Mouse (Mus musculus) thymus, adult 2 months (tissue): ENCODE measurements around the gene Limk2.

Source experiments
- CTCF ChIP-seq: fragments of 200-500 bp; IDR thresholded peaks from 2 replicates; pipeline ENCODE4 v1.5.1; 2012; ENCODE audit warnings: mild to moderate bottlenecking, control low read depth, low read length, moderate library complexity, borderline replicate concordance; ENCODE audit not compliant: control insufficient read depth, poor library complexity, insufficient read depth; ENCODE audit errors: extremely low read depth
- POLR2A ChIP-seq: fragments of 200-500 bp; IDR thresholded peaks from 2 replicates; pipeline ENCODE4 v1.6.1; 2012; ENCODE audit warnings: mild to moderate bottlenecking, low read length, control low read depth, moderate library complexity; ENCODE audit not compliant: control insufficient read depth, poor library complexity, insufficient read depth; ENCODE audit errors: extremely low read depth

DNA sequence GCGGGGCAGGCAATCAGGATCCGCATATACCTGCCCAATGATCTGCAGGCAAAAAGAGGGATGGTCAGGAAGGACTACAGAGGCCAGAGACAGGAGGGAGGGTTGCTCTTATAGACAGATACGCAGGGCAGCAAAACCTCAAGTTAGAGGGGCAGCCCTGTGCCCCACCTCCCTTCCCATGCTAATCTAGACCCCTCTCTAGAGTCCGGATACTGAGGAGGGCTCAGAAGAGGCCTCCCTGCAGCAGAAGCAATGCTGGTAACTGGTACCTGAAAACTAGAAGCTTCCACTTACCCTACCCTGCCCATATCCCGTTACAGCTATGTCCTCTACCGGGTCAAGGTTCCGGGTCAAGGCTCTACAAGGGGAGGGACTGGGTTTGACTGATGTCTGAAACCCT, 62.6 kb downstream of the Limk2 start:
- TF ChIP-seq CTCF (no peak), POLR2A (no peak)
